Mouse (Mus musculus) heart, postnatal 36 days (tissue): ENCODE results near the gene F2. TPM values are rescaled to one million over a fixed set of nuclear protein-coding genes. Genes with fewer than 3 reads are reported as not detected.
A peak's percentile ranks its signal among the peaks of the same experiment; 100 is the strongest.

Source experiments
- DNase-seq, 2 experiments: peaks; one replicate each; pipeline ENCODE4 v3.0.0; 2021 to 2022
- intact Hi-C: fragments of 180-260 bp; cut with DNase I; formaldehyde crosslinking; loops from one replicate; pipeline ENCODE4 v1.15.1; 2025
- total RNA-seq, 2 experiments: library from RNA; stranded (reverse); gene quantifications; 2 replicates each; pipeline ENCODE4 v1.2.3; 2021

Gene F2
- not detected for total RNA-seq

DNA sequence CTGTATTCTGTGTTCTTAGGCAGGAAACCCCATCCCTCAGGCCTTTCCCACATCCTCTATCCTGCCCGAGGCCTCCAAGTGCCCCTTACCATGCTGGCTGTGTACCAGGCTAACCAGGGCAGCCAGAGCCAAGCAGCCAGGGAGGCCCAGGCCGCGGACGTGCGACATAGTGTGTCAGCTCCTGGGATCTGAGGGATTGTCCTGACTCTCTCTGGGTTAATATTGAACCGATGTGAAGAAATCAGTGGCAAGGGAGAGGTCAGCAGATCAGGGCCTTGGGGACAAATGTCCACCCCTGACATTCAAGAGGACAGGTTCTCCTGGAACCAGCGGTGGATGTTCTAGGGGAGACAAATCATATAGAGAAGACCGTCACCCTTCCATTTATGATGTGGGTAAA is at the start of gene F2:
Gene F2, minus strand, starts transcription at position 186 of the 400 bp plus-strand sequence.
- no peak for DNase-seq
- intact Hi-C loops: no loop called here

DNA sequence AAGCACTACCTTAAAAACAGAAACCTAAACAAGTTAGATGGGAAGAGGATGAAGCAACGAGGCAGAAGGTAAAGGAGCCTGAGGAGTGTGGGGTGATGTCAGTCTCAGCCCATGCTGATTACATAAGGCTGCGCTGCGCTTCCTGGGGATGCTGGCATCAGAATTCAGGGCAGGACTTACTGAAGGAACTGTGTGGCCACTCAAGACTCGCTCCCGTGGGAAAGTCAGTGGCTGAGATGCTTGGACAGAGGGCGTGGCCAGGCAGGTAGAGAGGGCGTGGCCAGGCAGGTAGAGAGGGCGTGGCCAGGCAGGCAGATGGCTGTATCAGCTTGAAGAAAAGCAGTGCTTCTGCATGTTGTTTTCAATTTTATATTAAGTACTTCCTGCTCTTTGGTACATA is 47.7 kb upstream of the F2 start:
- no peak for DNase-seq
- intact Hi-C loops: no loop called here

DNA sequence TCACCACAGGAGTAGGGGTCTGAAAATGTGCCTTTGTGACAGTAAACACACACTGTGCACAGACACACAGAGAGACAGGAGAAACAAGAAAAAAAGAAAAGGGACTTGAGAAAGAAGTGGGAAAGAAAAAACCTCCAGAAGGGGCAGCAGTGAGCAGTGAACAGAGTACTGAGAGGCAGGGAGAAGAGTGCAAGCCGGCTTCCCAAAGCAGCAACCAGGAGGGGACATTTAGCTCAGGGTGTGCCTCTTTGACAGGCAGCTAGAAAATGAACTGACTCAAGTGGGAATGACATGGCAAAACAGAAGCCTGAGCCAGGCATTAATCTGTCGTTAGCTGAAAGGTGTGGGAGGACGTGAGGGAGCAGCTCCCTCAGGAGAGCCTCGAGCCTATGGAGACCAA is 46.6 kb upstream of the F2 start:
- intact Hi-C loops: no loop called here
- no peak for DNase-seq

DNA sequence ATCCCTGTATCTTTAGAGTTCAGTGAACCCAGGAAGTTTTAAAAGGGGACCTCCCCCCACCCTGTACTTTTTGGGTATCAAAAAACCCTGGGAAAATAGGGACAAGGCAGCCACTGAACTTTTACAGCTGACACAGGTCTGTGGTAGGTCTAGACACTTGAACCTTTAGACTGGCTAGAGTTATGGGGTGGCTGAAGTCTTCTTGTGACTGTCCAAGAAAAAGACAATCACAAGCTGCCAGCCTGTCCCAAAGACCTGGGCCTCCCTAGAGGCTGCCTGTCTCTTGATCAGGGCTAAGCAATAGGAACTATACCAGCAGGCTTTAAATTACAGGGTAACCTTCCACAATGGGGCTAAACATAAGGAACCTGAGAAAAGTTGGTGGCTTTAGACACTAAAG is 40.7 kb upstream of the F2 start:
- no peak for DNase-seq
- intact Hi-C loops: no loop called here

DNA sequence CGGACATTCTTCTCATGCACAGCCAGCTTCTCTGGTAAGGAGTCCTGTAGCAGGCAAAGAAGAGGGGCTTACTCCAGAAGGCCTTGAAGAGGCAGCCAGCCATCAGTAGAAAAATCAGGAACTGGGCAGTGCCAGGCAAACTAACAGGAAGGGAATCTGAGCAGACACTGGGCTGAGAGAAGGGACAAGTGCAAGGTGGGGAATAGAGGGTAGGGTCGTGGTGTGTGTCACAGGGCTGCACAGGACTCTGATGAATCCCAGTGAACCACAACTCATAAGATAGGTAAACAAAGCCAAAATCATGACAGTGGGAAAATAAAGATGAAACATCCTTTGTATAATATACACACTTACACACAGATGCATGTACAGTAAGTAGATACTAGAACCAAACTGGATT is 40.2 kb upstream of the F2 start:
- DNase-seq: no peak
- intact Hi-C loops: no loop called here

DNA sequence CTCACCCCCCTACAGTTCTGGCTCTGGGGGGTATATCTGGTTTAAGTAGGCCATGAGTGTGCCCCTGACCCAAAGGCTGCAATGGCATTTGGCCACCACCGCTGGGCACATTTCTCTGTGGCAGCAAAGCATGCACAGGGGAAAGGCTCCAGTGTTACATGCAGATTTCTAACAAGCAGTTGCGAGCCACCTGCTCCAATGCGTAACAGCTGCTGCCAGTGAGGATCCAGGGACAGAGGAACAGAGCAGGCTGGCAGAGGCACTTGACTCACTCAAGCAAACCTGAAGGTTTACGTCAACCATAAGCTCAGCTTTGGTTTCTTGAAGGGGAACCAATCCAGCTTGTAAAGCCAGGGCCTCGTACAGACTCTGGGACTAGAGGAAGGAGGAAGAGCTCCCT is 38.7 kb upstream of the F2 start:
- DNase-seq: no peak
- intact Hi-C loops: no loop called here

DNA sequence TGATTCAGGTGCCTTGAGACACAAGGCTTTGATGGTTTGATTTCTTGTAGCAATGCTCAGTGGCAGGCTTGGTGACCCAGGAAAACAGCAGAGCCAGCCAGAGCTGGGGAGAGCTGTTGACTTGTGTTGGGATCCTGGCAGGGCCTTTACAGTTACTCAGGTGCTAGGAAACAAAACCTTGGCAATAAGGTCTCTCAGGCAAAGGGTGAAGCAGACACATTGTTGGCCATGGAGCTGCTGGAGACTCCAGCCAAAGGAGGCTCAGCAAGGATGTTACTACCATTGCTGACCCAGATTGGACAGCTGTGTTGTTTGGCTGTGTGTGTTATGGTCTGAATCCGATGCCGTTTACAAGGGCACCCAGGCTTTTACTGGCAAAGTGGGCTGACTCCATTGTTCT is 37.4 kb upstream of the F2 start:
- DNase-seq: peak in 1 of 2 experiments; percentile 21
- intact Hi-C loops: no loop called here

DNA sequence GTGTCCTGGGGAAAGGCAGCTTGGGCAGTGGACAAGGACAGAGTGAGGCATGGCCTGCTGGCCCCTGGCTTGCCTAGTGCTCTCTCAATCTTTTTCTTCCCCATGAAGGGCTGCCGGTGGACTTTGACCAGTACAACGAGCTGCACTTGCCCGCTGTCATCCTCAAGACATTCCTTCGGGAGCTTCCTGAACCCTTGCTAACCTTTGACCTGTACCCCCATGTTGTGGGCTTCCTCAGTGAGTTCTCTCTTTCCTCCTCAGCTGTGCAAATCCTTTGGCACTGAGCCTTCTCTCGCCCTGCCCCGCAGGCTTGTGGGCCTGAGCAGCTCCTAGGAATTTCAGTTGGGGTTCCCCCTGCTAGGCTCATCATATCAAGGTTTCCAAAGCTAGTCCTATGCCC is 33.8 kb upstream of the F2 start:
- no peak for DNase-seq
- intact Hi-C loops: no loop called here

DNA sequence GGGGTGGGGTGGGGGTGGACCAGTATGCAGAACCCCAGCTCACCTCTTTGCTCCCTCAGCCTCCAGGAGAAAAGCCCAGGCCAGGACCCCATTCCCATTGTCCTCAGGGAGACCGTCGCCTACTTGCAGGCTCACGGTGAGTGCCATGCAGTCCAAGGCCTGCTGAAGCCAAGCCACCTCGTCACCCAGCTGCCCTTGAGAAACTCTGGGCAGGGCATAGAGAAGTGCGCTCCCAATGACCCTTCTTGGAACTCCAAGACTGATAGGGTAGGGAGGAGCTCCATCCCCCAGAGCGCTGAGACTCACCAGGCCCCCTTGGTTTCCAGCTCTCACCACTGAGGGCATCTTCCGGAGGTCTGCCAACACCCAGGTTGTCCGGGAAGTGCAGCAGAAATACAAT is 33.1 kb upstream of the F2 start:
- DNase-seq: no peak
- intact Hi-C loops: no loop called here

DNA sequence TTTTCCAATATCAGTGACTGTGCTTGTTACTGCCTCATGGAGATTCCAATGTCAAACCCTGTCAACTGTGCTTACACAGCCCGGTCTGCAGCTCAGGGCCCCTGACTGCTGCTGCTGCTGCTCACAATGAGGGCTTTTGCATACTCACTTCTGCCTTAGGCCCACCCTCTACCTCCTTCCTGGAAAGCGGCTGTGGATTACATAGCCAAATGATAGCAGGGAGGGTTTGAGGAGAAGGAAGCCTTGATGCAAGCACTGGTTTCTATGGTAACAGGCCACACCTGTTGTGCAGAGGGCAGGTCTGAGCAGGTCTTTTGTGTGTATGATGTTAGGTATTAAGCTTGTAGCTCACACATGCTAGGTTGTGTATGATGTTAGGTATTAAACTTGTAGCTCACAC is 31.5 kb upstream of the F2 start:
- DNase-seq: no peak
- intact Hi-C loops: no loop called here

DNA sequence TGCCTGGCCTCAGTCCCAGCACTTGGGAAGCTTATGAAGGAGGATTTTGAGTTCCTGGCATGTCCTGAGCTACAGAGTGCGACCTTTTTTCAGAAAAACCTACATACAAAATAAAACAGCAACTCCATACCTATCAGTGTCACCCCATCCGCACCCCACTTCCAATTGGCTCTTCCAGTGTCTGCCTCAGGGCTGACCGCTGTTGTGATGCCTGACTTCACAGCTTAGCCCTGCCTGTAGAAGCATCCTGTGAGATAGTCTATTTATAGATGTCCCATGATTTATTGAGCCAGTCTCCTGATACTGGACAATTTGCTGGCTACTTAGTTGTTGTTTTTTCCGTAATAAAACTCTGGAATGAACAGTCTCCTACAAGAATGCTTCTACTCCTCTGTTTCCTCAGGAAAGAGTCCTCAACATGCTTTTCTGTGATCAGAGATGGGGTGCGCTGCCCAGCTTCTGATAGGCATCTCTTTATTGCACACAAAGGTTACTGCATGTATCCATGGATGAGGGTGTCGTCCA is 30.2 kb upstream of the F2 start:
- no peak for DNase-seq
- intact Hi-C loops: no loop called here

DNA sequence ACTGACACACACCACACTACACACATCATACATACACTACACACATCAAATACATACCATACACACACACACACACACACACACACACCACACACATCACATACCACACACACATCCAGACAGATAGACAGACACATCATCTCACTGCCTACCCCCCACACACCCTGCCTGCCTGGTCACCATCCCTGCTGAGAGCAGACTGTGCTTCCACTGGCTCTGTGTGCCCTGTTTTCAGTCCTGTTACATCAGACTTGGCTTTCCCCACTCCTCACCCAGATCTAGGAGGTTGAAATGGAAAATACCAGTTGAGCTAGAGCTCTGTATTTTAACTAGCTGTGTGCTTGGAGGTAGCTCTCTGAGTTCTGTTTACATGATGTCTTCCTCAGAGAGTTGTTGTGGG is 28.6 kb upstream of the F2 start:
- intact Hi-C loops: no loop called here
- no peak for DNase-seq

DNA sequence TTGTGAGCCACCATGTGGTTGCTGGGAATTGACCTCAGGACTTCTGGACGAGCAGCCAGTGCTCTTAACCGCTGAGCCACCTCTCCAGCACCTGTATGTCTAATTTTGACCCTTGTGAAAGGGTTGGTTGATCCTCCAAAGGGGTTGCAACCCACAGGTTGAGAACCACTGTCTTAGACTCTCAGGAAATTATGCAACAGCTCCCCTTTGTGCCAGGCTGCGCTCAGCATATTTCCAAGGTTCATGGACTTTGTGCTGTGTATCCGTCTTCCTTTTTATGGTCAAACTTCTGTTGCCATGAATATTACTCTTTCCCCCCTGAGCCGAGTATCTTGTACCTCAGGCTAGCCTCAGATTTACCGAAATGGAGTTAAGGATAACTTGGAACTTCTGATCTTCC is 24.8 kb upstream of the F2 start:
- DNase-seq: no peak
- intact Hi-C loops: no loop called here

DNA sequence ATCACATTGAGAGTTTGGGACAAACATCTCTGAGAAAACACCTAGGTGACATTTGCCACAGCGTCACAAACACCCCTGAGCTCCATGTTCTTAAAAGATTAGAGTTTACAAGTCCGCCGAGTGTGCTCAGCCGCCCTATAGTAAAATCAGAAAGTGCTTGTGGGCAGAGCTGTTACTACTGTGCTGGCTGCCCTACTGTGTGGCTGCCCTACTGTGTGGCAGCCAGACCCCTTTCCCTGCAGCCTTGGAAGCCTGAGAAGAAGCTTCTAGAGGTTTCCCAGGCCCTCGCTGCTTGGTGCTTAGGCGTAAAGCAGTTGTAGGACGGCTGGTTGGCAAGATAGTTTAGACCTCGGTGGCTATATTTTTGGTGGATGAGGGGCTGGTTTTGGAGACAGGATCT is 23.4 kb upstream of the F2 start:
- no peak for DNase-seq

DNA sequence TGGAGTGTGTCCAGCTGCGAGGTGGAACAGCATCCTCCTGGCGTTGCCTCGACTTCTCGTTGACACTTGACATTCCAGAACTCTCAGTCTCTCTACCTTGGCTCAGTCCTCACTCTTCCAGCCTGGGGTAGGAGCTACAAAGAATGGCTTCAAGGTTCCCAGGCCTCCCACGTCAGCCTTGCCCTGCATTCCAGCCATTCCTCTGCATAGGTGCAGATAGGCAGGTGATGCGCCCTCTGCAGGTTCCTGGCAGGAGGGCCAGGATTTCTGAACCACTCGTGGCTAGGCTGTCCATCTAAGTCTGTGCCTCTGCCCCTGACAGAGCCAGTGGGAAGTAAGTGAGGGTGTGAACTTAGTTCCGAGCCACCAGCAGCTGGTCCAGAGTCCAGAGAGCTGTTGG is 20.6 kb upstream of the F2 start:
- intact Hi-C loops: no loop called here
- DNase-seq: no peak

More for the DNA sequence above, 23.4 kb upstream of the F2 start:
- intact Hi-C loops: no loop called here

DNA sequence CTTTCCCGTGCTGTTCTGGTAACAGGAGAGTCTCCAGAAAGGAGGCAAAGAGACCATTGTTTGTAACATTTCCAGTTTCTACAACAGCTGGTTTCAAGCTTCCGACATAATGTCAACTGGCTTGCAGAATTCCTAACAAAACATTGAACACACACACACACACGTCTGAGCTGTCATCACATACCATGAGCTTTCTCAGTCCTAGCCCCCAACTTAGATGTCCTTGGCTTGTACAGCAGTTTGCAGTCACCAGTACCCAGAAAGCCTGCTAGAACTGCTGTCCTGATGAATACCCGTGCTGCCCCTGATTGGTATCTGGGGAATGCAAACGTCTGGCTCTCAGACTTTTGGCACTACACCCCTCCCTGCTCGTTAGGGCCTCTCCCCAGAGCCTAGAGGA is 19.6 kb upstream of the F2 start:
- intact Hi-C loops: no loop called here
- no peak for DNase-seq

DNA sequence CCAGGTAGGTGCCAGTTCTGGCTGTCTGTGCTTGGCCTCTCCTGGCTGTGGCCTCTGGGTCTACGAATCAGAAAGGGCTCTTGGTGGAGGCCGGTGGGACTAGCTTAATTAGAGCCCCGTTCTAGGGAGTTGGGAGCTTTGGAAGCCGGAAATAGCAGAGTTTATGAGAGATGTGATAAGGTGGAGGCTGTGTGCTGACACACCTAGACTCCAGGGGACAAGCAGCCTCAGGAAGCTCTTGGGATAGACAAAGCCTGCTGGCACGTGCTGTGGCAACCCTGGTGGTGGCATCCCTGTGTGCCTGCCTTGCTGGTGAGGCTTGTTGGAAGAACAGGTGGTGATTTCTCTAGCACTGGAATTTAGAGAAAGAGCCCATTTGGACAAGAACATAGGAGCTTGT is 19.2 kb upstream of the F2 start:
- DNase-seq: no peak
- intact Hi-C loops: no loop called here

DNA sequence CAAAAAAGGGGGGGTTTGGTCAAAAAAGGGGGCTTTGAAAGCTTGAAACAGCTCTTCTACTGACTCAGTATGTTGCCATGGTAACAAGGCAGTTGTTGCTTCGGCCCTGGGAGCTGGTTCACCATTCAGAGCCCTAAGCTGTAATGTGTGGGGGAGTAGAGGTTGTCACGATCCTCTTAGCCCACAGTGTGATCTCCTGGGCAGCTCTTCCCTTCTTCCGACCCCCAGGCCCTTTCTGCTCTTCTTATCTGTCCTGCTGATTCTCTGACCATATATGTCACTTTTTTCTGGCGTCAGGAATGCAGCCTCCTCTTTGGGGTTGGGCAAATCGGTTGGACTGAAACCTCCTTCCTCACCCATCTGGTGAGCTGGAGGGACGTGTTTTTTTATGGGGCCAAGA is 16.6 kb upstream of the F2 start:
- DNase-seq: no peak
- intact Hi-C loops: no loop called here

DNA sequence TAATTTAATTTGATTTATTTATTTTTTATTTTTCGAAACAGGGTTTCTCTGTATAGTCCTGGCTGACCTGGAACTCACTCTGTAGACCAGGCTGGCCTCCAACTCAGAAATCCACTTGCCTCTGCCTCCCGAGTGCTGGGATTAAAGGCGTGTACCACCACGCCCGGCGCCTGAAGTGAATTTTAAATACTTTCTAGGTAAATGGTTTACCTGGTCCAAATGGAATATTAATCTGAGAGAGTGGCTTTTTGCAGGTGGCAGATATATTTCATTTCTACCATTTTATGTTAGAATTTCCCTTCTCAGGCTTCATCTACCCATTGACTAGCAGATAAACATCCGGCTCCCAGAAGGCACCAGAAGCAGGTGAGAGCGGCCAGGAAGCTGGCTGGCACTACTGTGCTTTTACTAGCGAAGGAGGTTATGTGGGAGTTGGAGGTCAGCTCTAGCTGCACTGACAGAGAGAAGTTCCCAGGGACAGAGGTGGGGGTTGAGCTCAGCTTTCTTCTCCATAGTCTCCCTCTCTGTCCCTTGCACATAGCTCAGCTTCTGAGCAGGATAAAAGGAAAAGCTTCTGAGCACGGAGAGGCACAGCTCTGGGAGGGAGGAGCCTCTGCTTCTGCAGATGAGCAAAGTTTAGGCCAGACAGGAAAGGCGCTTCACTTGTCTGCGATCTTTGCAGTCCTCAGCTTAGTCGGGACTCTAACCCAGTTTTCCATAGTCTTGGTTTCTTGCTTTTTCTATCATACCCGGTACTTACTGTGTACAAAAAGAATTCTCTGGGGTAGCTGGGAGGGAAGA is 15.4 kb upstream of the F2 start:
- no peak for DNase-seq
- intact Hi-C loops: loop anchor here (2.0 kb wide), 1 partner anchor 59 kb away; the partner anchor contains the start of genes Atg13 and Harbi1

DNA sequence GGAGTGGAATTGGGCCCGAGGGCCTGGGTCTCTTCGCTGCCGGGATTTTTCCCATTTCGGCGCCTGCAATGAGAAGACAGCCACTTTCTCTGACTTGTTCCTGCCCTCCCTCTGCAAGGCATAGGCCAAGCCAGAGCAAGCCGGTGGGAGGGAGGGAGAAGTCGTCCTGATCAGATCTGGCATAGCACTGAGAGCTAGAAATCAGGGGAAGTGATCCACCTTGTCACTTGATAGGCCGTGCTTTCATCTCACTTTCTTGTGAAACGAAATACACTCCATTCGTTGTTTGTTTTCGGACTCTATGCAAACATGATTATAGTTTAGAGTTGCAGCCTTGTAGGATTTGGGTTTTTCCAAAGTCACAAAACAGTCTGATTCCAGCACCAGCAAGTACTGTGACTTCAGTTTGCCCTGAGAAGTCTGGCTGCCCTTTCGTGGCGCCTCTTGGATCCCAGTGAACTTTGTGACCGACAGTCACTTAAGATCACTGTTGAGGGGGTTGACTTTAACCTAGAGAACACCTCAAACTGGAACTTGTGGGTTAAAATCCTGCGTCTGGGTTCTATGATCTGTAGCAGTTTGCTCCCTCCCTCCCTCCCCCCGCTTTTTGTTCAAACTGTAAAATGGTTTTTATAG is 14.3 kb upstream of the F2 start:
- no peak for DNase-seq
- intact Hi-C loops: loop anchor here (2.0 kb wide), 1 partner anchor 60 kb away; the partner anchor contains the start of genes Atg13 and Harbi1

DNA sequence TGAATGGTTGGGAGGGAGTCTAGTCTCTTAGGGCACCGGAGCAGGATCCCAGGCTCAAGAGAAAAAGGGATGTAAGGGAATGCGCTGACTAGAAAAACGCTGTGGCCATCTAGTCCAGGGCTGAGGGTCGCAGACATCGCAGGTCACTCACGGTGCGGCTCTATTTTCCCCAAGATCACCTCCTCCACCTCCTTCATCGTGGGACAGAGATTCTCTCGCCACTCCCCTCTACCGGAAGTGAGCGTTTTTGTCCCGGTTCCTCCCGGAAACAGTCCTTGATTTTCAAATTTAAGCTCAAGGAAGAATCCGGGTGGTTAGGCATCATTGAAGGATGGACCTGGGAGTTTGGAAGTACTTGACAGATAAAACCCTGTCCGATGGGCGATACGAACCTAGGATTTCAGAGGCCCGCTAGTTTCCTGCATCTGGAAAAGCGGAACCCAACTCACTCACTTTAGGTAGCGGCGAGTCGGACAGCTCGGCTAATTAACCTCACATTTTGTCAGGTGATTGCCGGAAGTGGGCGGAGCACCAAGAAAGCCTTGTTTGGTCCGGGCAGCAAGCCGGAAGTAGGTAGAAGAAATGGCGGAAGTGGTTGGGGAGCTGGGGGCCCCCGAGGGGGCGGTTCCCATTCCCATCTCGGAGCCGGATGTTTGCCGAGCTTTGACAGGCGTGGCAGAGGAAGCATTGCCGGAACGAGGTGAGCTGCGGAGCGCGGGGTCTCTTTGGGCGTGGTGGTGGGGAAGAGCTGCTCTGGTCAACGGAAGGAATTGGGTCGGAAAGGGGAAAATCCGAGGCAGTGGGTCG is 13.5 kb upstream of the F2 start, which contains the start of the genes Zfp408 and Arhgap1:
Gene Zfp408, minus strand, starts transcription at position 239 of the 807 bp plus-strand sequence.
Gene Arhgap1, plus strand, starts transcription at position 308 of the 807 bp plus-strand sequence.
- intact Hi-C loops: loop anchor here (2.0 kb wide), 1 partner anchor 61 kb away; the partner anchor contains the start of genes Atg13 and Harbi1
- peak; percentile 95 to 96 for DNase-seq
